Mouse (Mus musculus): ENCODE measurements around the gene H2al1e. TPM values are rescaled to one million over a fixed set of nuclear protein-coding genes. Genes with fewer than 3 reads are reported as not detected.
"Not testable (repeated sequence)": the region's sequence is repeated elsewhere in the genome, so short reads cannot be mapped to it uniquely, and the experiment has no call there.

The H2al1e gene
- total RNA-seq (2021), result not detected
- long read RNA-seq, experiment 1, result 0 reads
- long read RNA-seq, experiment 2, result 0 reads

- intact Hi-C loops (cut with DNase I); DNase-seq: not testable (repeated sequence)
These were observed at the start of gene H2al1e for GRCm38 (mm10) chrX:11311634-11312033. Gene H2al1e (plus strand): TSS chrX:11311934.

- DNase-seq, result no peak
- intact Hi-C loops (cut with DNase I), result no loop called here
These were observed 46.8 kb upstream of the H2al1e start for GRCm38 (mm10) chrX:11264918-11265317.

GRCm38 (mm10) chrX:11267791-11268190 is 43.9 kb upstream of the H2al1e start:
- peak; percentile 12 to 21 for DNase-seq
- intact Hi-C loops (cut with DNase I), result no loop called here

GRCm38 (mm10) chrX:11269074-11269473 is 42.7 kb upstream of the H2al1e start:
- DNase-seq, result peak; percentile 16 to 32
- intact Hi-C loops (cut with DNase I), result no loop called here

GRCm38 (mm10) chrX:11273190-11273589 is 38.5 kb upstream of the H2al1e start:
- intact Hi-C loops (cut with DNase I), result no loop called here
- DNase-seq, result no peak

GRCm38 (mm10) chrX:11277083-11277482 is 34.7 kb upstream of the H2al1e start:
- intact Hi-C loops (cut with DNase I), result no loop called here
- DNase-seq, result no peak

GRCm38 (mm10) chrX:11280741-11281140 is 31.0 kb upstream of the H2al1e start:
- intact Hi-C loops (cut with DNase I), result no loop called here

GRCm38 (mm10) chrX:11288306-11288882 is 23.3 kb upstream of the H2al1e start:
- peak; percentile 3 to 42 for DNase-seq
- intact Hi-C loops (cut with DNase I), result no loop called here

More at GRCm38 (mm10) chrX:11280741-11281140, 31.0 kb upstream of the H2al1e start:
- no peak for DNase-seq

- no peak for DNase-seq
- intact Hi-C loops (cut with DNase I), result no loop called here
These were observed 22.5 kb upstream of the H2al1e start for GRCm38 (mm10) chrX:11289244-11289643.

GRCm38 (mm10) chrX:11298957-11299356 is 12.8 kb upstream of the H2al1e start, which contains the start of gene H2al1a:
Gene H2al1a (plus strand): TSS chrX:11299257.
- intact Hi-C loops (cut with DNase I); DNase-seq: not testable (repeated sequence)

- DNase-seq; intact Hi-C loops (cut with DNase I): not testable (repeated sequence)
These were observed 9.6 kb upstream of the H2al1e start, which contains the start of gene H2al1b for GRCm38 (mm10) chrX:11302132-11302531. Gene H2al1b (plus strand): TSS chrX:11302432.

GRCm38 (mm10) chrX:11305355-11305754 is 6.4 kb upstream of the H2al1e start, which contains the start of gene H2al1c:
Gene H2al1c (plus strand): TSS chrX:11305655.
- intact Hi-C loops (cut with DNase I); DNase-seq: not testable (repeated sequence)

GRCm38 (mm10) chrX:11308524-11308923 is 3.2 kb upstream of the H2al1e start, which contains the start of gene H2al1d:
Gene H2al1d (plus strand): TSS chrX:11308824.
- intact Hi-C loops (cut with DNase I); DNase-seq: not testable (repeated sequence)

- DNase-seq; intact Hi-C loops (cut with DNase I): not testable (repeated sequence)
These were observed 3.1 kb downstream of the H2al1e start, which contains the start of gene H2al1f for GRCm38 (mm10) chrX:11314858-11315257. Gene H2al1f (plus strand): TSS chrX:11315158.

- DNase-seq; intact Hi-C loops (cut with DNase I): not testable (repeated sequence)
These were observed 6.2 kb downstream of the H2al1e start, which contains the start of gene H2al1g for GRCm38 (mm10) chrX:11317956-11318355. Gene H2al1g (plus strand): TSS chrX:11318256.

GRCm38 (mm10) chrX:11321192-11321591 is 9.5 kb downstream of the H2al1e start, which contains the start of gene H2al1h:
Gene H2al1h (plus strand): TSS chrX:11321492.
- DNase-seq; intact Hi-C loops (cut with DNase I): not testable (repeated sequence)

GRCm38 (mm10) chrX:11324359-11324758 is 12.6 kb downstream of the H2al1e start, which contains the start of gene H2al1i:
Gene H2al1i (plus strand): TSS chrX:11324659.
- DNase-seq; intact Hi-C loops (cut with DNase I): not testable (repeated sequence)

- DNase-seq; intact Hi-C loops (cut with DNase I): not testable (repeated sequence)
These were observed 15.8 kb downstream of the H2al1e start, which contains the start of gene H2al1j for GRCm38 (mm10) chrX:11327522-11327921. Gene H2al1j (plus strand): TSS chrX:11327822.

- DNase-seq, result peak; percentile 1 to 9
- intact Hi-C loops (cut with DNase I), result no loop called here
These were observed 34.0 kb downstream of the H2al1e start for GRCm38 (mm10) chrX:11345762-11346161.

GRCm38 (mm10) chrX:11346756-11347155 is 35.0 kb downstream of the H2al1e start:
- no peak for DNase-seq
- intact Hi-C loops (cut with DNase I), result no loop called here

GRCm38 (mm10) chrX:11360823-11361222 is 49.1 kb downstream of the H2al1e start:
- no peak for DNase-seq
- intact Hi-C loops (cut with DNase I), result no loop called here

- DNase-seq, result no peak
- intact Hi-C loops (cut with DNase I), result no loop called here
These were observed 49.5 kb downstream of the H2al1e start for GRCm38 (mm10) chrX:11361261-11361660.
